Mouse (Mus musculus): Measurements from ENCODE around the gene Tmem199.

DNA sequence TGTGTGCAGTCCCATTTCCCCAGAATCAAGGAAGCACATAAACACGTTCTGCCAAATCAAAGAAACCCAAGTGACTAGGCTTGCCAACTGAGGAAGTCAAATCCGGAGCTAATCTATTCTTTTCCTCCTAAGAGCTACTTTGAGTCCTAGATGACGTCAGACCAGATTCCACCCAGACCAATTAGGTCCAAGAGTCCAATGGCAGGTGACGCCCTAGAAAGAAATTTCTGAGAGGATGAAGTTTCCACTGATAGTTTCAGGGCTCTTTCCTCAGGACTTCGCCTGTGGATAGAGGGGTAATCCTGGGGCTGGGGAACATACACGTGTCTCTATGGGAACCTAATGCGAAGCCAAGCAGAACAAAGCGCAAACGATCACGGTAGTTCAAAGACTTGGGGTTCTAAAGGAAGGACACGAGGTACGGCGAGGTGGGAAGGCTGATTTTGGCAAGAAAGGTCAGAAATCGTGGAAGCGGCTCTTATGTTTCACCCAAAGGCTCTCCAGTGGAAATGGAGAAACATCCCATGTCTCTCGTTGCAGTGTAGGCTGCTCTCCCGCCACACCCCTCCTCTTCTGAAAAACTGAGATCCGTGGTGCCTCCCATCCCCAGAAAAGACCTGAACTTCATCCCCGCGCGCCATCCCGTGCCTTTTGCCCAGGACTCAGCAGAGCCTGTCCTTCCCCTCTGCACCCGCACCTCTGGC lies 23.6 kb upstream of the Tmem199 start:
- no peak for TF ChIP-seq CTCF (IDR thresholded peaks at IDR 0.05; ENCODE audit: borderline replicate concordance, insufficient read depth, low read depth, low read length)
- TF ChIP-seq POLR2A (IDR thresholded peaks at IDR 0.05; ENCODE audit: borderline replicate concordance, insufficient read depth, low read length) = no peak

Data from cerebellum, adult 2 months (tissue).